Mouse (Mus musculus): ENCODE results near the gene Notch1.
A peak's percentile ranks its signal among the peaks of the same experiment; 100 is the strongest.

Gene Notch1

DNA sequence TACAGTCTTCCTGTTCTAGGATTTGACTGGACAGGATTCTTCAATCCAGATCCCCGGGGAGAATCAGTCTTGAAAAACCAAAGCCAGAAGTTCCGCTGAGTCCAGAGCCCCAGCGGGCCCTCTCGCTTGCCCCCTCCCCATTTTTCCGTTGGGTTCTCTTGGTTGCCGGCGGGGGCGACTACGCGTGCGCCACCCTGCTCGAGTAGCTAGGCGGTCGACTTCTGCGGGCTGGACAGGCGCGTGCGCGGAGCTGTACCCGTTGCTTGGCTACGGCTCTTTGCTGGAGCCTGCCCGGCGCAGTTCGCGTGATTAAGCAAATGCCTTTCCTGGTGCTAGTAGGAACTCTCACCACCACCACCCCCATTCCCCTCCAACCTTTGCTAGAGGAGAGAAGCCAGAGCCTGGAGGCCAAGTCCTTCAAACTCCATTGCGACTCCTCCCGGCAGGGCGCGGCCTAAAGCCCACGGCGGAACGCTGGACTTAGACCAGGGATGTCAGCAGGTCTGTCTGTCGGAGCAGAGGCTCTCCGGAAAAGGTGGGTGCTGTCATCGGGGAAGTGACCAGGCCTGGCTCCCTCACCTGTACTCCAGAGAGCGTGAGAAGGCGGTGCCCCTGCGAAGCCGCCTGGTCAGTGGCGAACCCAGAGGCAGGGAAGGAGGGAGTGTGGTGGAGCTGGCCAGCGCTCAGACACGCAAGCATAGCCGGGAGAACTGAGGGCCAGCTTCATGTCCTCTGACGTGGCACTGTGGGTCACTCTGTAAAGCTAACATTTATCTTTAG, 70.6 kb downstream of the Notch1 start:
- peak; percentile 94 for DNase-seq (ENCODE audit: low spot score)

DNA sequence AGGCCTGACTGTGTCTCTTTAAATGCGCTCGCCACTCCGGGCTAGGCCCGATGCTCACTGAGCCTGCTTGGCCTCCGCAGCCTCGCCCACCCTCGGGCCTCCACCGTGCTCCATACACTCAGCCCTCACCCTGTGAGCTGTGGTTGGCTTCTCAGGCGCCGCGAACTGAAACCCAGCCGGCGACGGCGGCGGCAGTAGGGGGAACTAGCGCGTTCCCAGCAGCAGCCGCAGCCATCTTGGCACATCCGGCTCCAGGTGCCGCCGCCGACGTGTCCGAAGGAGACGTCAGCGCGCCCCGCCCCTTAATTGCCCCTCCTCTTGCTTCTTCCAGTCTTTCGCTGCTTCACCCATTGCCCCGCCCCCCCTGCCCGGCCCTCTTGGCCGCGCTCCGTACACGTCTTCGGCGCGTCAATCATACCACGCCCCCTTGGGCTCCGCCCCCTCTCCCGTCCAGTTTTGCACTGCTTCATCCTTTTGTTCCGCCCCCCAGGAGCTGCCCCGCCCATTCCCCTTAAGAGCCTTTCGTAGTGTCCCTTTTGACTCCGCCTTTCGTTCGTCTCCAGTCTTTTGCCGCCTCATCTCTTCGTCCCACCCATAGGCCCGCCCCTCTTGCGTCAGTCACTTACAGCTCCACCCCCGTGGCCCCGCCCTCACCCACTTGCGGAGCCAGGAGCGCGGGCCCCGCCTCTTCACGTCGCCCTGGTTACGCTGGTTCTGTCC, 71.4 kb downstream of the Notch1 start, which contains the start of gene Sec16a:
TSS of gene Sec16a (minus strand) at position 271 of the 720 bp plus-strand sequence.
- DNase-seq (ENCODE audit: low spot score): peak; percentile 99

DNA sequence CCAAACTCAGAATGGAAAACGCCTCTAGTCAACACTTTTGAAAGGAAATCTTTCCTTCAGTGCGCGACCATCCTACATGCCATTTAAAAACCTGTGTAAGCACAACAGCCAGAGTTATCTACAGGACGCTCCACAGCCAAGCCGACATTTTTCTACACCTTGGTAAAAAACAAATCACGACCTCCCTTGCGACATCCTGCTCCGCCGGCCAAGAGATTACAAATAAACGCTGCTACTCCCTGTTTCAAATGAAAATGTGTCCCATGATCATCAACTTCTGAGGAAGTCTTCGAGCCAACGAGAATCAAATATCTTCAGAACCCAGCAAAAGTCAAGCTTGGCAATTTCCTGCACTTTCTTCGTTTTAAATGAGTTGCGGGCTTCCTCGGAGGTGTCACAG, 72.1 kb downstream of the Notch1 start:
- DNase-seq (ENCODE audit: low spot score): no peak

DNA sequence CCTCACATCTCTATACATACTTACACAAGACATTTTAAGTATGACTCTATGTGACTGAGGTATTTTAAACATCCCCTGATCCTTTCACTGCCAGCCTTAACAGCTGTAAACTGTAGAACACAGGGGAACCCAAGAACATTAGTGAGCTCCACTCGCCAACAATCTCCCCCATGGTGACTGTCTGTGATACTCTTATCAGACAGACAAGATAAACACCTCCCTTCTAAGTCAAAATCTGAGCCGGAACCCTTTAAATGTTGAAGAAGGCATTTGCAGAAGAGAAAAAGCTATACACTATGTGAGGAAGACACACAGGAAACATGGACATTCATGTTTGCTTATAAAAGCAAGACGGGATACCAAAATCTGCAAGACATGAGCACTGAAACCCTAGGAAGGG, 72.6 kb downstream of the Notch1 start:
- DNase-seq (ENCODE audit: low spot score): no peak

DNA sequence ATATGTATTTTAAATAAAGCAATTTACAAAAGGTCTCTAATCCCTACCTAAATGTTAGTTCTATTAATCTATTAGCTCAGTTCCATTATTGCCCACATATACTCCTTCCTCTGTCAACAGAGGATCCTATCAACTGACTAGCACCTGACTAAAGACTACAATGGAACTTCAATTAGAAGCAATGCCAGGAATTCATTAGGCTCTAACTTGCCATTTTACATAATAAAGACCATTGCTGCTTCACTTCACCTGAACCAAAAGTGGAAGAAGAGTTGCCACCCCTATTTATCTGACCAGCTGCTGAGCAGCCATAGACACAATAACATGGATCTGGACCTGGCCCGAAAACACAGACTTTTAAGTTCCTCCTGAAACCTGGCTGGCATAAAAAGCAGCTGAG, 73.6 kb downstream of the Notch1 start:
- DNase-seq (ENCODE audit: low spot score): no peak

DNA sequence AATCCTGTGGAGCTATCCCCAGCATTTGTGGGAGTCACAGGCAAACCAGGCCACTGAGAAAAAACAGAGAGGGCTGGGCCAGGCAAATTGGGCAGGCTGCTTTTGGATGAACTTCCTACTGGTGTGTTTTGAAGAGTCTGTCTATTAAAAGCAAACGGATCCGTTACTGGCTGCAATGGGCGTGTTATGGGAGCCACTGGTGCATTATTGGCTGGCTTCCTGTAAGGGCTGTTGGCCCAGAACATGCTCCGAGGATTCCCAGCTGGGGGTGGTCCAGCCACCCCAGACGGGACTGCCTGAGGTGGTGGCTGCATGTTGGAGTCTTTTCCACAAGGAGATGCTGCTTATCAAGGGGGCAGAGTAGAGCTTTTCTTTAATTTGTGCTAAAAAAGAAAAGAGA, 74.8 kb downstream of the Notch1 start:
- DNase-seq (ENCODE audit: low spot score): no peak

DNA sequence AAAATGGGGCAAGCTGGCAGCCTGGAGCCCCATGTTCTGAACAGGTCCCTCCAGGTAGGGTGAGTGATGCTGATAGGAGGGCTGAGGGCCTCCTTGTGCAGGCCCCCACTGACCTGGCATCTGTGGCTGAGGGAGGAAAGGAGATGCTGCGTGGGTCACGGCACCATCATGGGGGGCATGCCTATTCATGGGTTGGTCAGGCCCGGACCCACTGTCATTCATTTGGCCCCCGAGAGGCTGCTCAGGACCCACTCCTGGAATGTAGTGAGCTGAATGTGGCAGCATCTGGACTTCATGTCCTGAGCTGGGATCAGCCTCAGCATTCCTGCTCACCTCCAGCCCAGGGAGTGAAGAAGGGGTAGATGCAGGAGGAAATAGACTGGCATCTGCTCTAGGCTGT, 75.2 kb downstream of the Notch1 start:
- no peak for DNase-seq (ENCODE audit: low spot score)

DNA sequence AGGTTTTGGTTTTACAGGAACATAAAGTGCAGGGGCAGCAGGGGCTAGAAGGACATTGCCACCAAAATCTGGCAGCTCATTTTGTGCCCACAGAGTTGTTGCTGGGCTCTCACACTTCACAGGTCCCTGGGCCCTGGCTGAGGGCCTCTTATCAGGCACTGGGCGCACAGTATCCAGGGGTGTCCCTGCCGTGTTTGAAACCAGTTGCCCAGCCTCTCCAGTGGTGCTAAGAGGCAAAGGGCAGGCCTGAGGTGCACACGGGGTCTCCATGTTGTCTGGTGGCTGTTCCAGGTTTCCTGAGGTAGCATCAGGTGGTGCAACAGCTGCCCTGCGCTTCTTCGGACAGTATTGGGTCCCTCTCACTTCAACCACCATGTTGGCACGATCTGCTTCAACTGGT, 76.8 kb downstream of the Notch1 start:
- no peak for DNase-seq (ENCODE audit: low spot score)

DNA sequence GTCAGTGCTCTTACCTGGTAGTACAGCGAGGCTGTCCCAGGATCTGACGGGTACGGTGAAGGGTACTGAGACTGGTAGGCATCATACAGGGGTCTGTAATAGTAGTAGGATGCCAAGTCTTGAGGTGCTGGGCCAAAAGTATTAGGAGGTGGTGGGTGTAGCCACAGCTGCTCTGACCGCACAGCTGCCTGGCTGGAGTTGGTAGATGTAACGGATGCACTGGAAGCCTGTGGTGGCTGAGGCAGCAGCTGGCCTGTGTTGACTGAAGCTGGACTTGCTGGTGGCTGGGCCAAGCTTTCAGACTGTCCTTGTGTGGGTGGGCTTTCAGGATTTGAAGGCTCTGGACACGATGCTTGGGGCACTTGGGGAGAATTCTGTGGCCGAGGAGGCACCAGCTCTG, 78.1 kb downstream of the Notch1 start:
- DNase-seq (ENCODE audit: low spot score): no peak

DNA sequence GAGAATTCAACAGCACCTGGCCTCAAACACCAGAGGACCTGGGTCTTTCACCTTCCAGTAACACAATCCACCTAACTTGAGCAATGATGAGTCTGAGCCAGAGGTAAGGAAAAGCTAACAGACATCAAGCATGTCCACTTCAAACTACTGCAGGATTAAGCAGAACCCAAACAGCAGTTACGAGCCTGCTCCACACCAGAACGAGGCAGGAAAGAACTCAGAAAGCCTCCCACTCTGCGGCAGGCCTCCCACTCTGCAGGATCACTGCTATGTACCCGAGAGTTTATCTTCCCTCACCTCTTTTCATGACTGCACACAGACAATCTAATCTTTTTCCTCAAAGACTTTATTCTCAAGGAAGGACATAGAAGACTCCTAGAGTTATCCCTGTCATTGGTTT, 79.2 kb downstream of the Notch1 start:
- DNase-seq (ENCODE audit: low spot score): no peak

DNA sequence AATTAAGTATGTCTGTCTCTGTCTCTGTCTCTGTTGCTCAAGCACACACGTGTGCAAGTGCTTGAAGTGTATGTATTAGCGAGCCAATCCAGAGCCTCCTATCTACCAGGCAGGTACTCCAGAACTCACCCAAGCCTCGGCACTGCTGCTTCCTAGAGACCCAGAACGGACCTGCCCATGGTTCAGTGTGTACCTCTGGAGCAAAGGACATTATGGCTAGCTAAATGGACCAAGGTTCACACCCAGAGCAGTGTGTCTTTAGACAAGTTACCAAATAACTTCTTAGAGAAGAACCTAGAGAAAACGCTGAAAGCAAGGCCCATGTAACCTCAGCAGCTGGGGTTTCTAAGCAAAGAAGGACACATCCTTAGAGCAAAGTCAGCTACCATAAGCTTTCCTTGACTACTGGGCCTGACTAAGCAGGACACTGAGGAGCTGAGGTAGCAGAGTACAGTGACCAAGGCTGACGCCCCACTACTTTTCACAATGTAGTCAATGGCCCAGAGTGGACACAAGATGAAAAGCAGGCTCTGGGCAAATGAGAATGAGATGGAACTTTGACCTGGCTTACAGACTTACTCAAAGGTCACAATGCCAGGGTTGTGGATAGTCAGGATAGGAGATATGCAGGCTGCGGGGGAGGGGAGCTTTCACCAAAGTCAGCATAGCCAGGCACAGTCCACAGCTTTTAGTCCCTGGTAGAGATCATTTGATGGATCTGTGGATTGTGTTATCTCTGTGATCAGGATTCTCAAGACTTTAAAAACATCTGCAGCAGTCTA, 81.5 kb downstream of the Notch1 start:
- no peak for DNase-seq (ENCODE audit: low spot score)

DNA sequence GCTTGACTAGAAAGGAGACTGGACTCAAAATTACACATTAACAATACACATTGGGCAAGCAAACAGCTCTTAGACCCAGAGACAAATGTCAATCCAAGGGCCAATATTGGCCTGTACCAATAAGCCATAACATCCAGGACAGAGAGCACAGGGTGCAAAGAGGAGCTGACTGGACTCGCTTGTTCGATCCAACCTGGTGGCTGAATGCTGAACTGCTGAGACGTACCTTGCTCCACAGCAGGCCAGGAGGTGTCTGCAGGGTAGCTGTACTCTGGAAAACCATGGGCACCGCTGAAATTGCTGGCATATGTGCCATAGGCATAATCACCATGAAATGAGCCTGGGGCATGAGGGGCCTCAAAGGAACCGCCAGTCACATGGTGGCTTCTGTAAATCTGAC, 86.6 kb downstream of the Notch1 start:
- no peak for DNase-seq (ENCODE audit: low spot score)

DNA sequence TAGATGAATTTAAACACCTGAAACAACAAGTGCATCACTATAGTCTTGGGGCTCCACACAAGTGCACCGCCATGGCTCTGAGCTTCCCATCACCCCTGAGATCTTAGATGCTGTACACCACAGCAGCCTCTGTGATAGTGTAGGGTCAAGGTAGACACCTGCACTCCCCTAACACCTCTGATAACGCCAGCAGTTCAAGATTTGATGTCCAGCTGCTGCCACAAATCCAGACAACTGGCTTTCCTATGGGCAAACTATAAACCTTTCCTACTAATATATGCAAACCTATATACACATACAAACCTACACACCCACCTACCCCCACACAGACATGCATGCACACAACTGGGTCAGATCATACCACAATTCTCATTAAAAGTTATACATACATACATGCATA, 91.9 kb downstream of the Notch1 start:
- DNase-seq (ENCODE audit: low spot score): no peak

DNA sequence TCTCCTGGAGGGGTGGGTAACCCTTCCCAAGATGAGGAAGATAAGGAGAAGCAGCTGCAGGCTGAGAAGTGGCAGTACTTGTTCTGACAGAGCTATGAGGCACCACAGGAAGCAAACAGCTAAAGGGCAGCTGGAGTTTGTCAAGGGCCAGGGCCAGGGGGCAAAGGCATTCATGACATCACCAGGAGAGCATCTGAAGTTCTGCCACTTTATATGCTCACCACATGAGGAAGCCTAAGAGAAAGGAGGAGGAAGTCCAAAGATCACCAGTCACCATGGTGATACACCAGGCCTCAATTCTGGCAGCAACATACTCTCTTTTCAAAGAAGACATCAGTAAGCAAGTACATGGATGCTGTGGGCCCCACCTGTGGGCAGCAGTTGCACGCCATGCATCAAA, 93.4 kb downstream of the Notch1 start:
- DNase-seq (ENCODE audit: low spot score): no peak

DNA sequence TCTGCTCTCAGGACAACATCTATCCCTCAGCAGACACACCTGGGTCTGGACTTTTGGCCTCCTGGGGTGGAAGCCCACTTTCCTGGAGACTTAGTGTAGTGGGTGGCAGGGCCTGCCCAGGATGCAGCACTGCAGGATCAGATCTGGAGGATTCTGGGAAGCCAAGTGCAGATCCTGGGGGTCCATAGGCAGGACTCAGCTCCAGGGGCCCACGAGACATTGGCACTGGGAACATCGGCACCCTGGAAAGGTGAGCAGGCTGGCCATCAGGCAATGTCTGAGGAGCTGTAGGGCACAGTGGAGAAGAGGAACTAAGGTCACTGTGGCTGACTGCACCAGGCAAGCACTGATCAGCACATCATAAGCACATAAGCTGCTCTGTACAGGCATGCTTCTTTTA, 94.5 kb downstream of the Notch1 start:
- no peak for DNase-seq (ENCODE audit: low spot score)

DNA sequence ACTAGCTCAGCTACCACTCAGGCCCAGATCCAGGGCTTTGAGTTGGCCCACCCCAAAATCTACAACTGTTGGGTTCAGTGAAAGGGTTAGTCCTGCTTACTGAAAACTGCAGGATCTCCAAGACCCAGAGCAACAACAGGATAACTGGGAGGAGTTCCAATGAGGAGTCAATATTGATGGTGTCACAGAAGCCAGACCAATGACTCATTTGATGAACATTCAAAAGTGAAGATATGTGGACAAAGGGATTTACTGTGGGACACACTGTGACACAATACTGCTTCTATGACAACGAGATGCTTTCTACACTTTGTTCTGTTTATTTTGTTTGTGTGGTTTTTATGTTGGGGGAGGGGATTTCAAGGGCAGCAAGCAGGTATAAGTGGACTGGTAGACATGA, 98.3 kb downstream of the Notch1 start:
- DNase-seq (ENCODE audit: low spot score): no peak

DNA sequence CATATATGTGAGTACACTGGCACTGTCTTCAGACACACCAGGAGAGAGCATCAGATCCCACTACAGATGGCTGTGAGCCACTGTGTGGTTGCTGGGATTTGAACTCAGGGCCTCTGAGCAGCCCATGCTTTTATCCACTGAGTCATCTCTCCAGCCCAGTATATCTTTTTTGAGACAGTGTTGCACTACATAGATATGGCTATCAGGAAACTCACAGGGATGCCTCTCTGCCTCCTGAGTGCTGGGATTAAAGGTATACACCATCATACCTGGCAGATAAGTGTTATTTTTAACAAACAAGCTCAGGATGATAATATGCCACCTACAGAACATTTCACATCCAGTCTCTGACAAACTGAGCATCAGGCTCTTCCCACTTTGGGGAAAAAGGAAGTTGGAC, 99.4 kb downstream of the Notch1 start:
- no peak for DNase-seq (ENCODE audit: low spot score)

DNA sequence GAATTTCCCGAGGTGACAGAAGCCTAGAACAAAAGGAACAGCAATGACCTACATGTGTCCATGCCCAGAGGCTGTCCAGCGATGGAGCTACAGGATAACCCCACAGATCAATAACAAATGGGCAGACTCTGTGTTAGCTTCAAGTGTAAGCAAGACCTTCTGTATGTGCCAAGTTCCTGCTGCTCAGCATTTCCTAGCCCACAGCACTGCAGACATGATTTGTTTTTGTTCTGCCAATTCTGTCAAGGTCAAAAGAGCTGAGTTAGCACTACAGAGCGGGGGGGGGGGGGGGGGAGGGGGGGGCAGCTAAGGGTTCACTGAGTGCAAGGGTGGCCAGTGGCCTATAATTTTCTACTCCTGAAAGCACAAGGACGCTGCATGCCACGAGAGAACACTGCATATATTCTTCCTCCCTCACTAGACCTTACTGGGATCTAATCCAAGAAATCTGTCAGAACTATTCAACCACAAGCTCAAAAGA, 105.5 kb downstream of the Notch1 start:
- DNase-seq (ENCODE audit: low spot score): no peak

DNA sequence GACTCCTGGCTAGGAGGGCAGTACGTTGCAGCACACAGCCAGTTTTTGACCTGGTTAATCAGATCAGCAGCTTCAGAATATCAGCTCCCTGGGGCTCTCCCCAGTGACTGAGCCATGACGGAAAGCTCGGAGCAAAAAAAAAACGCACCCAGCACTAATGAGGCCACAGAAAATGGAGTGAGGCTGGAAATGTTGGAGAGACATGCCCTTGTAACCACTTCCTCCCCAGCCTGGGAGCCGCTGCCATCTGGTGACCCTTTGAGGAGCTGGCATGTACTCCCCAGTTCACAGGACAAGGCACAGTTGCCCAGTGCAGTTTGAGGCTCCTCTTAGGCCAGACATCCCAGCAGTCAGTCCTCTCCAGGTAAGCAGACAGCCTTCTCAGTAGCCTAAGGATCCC, 106.4 kb downstream of the Notch1 start:
- DNase-seq (ENCODE audit: low spot score): no peak

DNA sequence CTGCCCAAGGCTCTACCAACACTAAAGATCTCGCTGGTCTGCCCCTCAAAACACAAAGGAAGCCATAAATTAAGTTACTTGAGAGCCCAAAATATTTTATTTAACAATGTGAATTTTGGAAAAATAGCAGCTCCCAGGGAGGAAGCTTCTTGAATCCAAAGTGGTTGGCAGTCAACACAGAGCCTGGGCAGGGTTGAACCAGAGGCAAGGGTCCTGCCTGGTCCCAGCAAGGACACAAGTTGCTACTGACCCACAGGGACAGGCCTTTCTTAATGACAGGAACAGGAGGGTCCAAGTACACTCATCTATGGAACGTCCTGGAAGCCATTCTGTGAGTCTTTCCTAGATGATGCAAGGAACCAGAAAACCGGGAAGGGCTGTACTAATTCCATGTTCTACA, 107.1 kb downstream of the Notch1 start:
- DNase-seq (ENCODE audit: low spot score): no peak

DNA sequence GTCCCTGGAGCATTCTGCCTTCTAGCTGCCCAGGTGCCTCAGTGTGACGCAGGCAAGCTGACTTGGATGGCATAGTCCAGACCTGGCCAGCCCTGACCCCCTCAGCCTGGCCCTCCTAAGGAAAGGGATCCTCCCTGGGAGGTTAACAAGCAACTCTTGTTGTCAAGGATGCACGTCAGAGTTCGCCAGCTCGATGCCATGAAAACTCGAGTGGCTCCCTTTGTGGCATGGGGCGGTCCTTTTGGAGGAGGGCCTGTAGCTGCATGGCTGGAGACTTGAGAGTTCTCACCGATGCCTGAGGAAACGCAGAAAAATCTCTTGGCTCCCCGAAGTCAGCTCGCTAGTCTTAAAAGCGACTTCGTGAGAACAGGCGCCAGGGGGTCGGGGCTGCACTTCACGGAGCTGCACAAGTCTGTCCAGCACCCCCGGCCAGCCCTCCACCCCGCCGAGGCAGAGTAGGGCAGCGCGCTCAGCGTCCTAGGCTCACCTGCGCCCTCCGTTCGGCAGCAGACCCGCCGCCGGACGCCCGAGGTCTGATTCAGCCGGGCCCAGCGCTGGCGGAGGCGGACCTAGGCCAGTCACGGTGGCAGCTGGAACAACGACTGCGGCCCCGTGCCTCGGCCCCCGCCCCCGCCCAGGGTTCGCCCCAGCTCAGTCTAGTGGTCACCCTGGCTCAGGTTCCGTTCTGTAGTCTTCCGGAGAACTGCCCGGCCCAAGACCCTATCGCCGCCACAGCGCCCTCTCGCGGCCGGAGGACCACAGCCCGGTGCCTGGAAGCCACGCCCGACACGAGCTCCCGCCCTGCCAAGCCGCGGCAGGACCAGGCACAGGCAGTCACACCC, 107.7 kb downstream of the Notch1 start, which contains the start of gene Inpp5e:
TSS of gene Inpp5e (minus strand) at position 689 of the 842 bp plus-strand sequence.
- DNase-seq (ENCODE audit: low spot score): peak; percentile 92
